Mouse (Mus musculus): ENCODE results near the gene Isl2.

Gene Isl2

DNA sequence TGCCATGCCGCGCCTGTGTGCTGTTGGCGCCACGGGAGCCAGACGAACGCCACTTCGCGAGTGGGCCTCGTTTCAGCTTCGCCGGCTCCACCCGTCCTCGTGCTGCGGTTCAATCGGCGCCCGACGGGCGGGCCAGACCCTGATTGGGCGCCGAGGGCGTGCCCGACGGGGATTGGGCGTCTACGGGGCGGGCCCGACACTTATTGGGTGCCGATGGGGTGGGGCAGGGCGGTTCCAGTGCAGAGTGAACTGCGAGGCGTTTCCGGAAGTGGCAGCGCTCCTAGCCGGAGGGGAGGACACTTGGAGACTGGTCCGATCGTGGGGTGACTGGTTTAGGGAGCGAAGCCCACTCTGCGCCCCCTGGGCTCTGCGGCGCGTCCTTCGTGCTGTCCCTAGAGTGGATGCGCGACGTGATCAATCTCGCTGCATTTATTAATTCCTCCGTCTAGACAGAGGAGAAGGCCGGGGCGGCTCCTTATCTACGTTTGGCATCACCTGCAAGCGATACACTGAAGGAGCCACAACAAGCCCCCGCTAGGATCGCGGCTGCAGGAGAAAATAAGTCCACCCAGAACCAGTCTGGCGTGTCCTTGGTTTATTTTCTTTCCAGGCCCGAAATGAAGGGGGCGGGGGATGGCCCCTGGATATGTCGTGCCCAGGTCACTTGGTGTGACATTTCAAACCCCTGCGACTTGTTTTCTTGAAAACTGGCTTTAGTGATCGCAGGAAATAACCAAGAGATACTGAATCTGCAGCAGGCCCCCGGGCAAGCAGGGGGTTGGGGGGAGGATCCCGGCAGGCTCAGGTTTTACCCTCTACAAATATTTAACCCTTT, 7.9 kb downstream of the Isl2 start:
- peak; percentile 39 for DNase-seq (ENCODE audit: low spot score)

DNA sequence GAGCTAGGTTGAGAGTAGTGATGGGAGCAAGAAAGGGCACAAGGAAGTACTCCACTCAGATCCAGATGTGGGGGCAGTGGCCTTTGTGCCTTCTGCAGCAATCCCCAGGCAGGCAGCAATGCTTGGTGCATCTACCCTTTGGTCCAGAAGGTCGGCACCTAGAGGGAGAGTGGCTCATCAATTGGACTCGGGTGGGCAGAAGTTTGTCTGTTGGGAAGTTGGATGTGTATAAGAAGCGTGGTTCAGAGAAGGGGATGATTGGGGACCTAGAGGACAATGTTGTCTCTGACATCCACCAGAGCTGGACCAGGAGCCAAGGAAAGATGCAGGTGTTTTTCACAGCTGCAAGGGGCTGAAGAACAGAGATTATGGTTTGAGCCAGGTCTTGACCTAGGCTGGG, 10.4 kb downstream of the Isl2 start:
- DNase-seq (ENCODE audit: low spot score), result no peak

DNA sequence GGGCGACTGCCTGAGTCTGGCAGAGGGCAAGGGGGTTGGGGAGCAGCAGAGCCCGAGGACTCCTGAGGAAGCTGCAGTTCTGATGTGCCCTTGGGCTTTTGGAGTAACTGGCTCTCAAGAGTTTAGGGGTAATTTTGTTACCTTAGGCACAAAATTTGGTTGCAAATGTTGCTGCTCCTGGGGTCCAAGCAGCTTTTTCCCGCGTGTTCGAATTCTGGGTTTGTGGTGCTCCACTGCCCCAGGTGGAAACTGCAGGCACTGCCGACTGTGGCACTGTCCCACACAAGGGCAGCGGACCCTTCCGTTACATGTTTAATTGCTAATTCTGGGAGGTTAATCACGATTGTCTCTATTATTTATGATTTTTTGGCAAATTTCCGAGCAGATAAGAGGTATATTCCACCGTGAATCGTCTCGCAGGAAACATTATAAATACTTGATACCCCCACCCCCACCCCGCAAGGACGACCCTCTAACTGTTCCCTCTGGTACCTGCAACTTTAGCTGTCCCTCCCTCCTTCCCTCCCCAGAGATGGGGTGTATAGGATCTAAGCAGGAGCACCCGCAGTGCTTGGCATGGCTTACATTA, 10.9 kb downstream of the Isl2 start:
- no peak for DNase-seq (ENCODE audit: low spot score)

DNA sequence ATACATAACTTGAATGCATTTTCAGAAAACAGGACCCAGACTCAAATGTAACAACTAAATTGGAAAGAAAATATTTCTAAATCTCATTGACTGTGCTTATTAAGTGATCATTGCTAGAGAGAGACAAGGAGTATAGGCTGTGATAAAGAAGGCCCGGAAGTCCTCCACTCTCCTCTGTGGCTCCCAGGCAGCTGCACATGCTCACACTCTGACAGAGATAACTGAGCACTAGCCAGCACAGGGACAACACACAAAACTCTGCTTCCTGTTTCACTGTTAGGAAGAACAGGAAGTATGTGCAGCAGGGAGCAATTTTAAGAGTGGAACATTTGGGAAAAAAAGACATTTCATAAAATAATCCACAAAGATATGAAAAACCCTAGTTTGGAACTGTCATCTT, 16.5 kb downstream of the Isl2 start:
- no peak for DNase-seq (ENCODE audit: low spot score)

DNA sequence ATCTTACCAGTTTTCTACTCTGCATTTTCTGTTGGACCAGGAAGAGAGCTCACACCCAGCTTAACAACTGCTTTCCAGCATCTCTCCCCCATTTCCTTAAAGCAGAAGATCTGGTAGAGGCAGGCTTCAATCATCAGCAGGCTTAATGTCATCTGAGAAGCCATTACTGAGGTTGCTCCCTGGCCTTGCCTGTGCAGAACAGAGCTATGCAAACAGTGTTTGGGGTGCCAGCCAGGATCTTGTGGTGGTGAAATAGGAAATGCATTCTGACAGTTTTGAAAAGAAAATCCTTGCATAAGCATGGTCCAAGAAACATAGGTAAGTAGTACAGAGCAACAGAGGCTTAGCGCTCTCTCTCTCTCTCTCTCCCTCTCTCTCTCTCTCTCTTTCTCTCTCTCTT, 22.5 kb downstream of the Isl2 start:
- no peak for DNase-seq (ENCODE audit: low spot score)

DNA sequence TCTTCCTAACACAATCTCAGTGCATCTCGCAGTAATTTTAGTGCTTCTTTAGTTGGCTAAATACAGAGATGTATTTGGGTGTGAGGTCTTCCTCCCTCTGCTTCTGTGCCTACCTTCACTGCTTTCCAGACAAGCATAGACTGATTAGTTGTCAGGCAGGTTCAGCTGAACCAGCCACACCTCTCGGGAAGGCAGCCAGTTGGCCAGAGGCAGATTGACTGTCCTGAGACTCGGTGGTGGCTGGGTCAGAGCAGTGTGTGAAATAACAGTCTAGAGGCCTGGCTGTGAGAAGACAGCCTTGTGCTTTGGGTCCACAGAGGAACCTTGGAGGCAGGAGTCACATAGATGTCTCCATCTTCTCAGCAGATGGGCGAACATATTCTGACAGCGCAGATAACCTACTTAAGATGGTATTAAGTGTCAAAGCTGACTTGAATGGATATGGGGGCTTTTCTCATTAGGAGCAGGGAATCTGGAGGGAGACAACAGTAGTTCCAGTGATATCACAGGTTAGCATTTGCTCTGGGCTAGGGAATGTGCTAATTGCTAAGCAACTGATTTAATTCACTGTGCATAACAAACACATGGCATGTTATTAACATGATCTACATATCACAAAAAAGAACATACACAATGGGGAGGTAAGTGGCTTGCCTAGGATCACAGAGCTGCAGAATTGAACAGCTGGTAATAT, 30.1 kb downstream of the Isl2 start:
- DNase-seq (ENCODE audit: low spot score), result peak; percentile 18

DNA sequence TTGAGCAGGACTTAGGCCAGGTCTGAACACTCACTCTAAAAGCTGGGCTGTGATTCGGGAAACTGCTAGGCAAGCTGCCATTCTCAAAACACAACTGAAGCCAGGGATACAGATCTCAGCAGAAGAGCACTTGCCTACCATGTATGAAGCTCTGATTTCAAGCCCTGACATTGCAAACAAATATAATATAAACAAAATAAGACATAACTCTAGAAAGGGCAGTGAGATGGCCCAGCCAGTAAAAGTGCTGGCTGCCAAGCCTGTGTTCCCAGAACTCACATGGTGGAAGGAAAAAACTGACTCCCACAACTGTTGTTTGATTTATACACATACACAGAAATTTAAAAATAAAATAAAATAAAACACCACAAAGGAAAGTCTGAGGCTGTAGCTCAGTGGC, 32.6 kb downstream of the Isl2 start:
- no peak for DNase-seq (ENCODE audit: low spot score)

DNA sequence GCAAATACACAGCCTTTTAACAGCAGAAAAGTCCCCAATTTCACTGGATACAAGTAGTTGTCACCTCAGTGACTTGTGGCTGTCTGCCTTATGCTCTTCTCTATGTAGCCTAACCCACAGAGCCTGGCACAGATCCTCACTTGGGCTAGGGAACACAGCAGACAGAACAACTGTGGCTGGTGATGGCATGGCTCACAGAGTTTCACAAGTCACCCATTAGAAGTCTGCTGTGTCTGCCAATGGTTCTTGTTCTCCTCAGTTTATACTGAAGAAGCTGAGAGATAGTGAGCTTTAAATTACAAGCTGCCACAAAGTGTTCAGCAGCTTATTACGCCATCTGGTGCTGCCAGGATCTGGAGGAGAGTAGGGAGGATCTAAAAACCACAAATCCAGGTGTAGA, 38.1 kb downstream of the Isl2 start:
- no peak for DNase-seq (ENCODE audit: low spot score)

DNA sequence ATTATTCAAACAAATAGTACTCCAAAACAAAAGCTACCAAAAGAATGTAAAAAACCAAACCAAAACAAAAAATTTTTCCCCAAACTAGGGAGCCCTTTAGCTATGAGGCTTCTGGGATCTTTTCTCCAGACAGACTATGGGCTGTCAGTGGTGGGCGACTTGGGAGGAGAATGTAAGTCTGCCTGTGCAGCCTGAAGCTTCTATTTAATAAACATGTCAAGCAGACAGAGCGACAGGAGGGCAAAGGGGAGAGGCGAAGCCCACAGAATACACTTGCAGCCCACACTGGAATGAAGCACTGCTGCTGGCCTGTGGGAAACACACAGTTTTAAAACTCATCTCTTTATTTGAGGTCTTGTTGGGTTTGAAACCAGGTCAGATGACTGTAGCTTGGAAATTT, 42.9 kb downstream of the Isl2 start:
- no peak for DNase-seq (ENCODE audit: low spot score)

DNA sequence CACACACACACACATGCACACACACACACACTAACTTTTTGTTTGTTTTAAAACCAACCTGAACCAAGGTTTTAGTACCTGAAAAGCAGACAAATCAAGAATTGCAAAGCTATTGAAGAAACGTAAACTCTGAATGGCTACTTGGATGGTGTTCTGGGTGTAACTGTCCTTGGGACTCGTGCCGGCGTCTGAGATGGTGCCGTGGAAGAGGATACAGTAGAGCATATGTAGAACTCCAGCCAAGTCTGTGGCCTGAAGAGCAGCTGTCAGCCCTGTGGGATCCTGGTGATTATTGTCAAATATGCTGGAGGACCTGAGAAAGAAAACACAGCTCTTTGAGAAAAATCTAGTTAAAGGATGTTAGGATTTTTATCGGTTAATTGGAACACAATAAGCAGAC, 47.7 kb downstream of the Isl2 start:
- DNase-seq (ENCODE audit: low spot score), result no peak
